Mouse (Mus musculus): Measurements from ENCODE around the gene Lmcd1. TPM values are rescaled to one million over a fixed set of nuclear protein-coding genes. Genes with fewer than 3 reads are reported as not detected.

Lmcd1 gene
- polyA plus RNA-seq, 1 experiment from 2014 or later: 3.2 TPM

- no peak overlapping the region for H3K4me2 ChIP-seq
- 38% methylated on average over 5 of the region's 5 CpGs for WGBS (ENCODE audit: insufficient replicate concordance)
- no peaks in the 10 kb centered on the region for H3K4me1 ChIP-seq (replicated peaks)
- no peak overlapping the region for H3K27ac ChIP-seq (replicated peaks)
- no peak overlapping the region for H3K9ac ChIP-seq
- H3K36me3 ChIP-seq (replicated peaks): no peaks in the 10 kb centered on the region
- H3K9me3 ChIP-seq (replicated peaks): no peaks in the 10 kb centered on the region
- no peaks in the 10 kb centered on the region for H3K27me3 ChIP-seq
- no peak overlapping the region for H3K4me3 ChIP-seq (replicated peaks)
- no peak for ATAC-seq (ENCODE audit: insufficient read depth)
Measured at GRCm38 (mm10) chr6:112320679-112321078, 47.1 kb downstream of the Lmcd1 start.

DNA sequence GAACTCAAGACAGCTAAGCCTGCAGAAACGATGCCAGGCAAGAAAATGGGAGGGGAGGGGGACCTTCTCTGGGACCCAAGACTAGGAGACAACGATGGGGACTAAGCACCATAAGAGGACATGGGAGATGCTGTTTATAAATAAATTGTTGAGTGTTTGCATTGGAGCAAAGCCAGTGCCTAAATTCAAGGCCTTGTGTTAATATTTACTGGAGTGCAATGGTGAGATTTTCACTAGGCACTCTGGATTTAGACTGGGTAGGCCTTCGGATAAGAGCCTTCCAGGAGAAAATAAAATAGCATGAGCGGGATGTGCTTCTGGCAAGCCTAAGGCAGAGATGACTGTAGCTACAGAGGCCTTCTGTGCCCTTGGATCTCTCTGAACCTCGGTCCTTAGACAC is 49.4 kb downstream of the Lmcd1 start:
- Histone ChIP-seq H3K4me2 (no peak overlapping the region), H3K4me3 (replicated peaks) (no peak overlapping the region), H3K27me3 (no peaks in the 10 kb centered on the region), H3K9me3 (replicated peaks) (no peaks in the 10 kb centered on the region), H3K36me3 (replicated peaks) (no peaks in the 10 kb centered on the region), H3K9ac (no peak overlapping the region), H3K4me1 (replicated peaks) (no peaks in the 10 kb centered on the region), H3K27ac (replicated peaks) (no peak overlapping the region)
- 54% methylated on average over 5 of the region's 5 CpGs for WGBS (ENCODE audit: insufficient replicate concordance)
- ATAC-seq (ENCODE audit: insufficient read depth): no peak

DNA sequence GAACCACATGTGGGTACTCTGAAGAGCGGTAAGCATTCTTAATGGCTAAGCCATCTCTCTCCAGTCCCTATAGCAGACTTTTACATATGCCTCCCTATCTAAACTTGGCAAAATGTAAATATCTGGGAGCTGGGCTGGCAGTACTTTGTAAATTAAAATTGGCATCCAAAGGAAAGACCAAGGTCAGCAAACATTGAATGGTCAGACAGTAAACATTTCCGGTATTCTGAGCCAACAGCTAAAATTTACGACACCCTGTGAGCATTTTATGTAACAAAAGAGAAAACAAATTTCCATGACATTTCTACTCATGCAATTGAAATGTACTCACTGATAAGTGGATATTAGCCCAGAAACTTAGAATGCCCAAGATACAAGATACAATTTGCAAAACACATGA is 51.7 kb downstream of the Lmcd1 start:
- H3K36me3 ChIP-seq (replicated peaks): no peaks in the 10 kb centered on the region
- no peak overlapping the region for H3K4me2 ChIP-seq
- H3K4me1 ChIP-seq (replicated peaks): no peaks in the 10 kb centered on the region
- no peak overlapping the region for H3K9ac ChIP-seq
- no peak overlapping the region for H3K4me3 ChIP-seq (replicated peaks)
- H3K27me3 ChIP-seq: no peaks in the 10 kb centered on the region
- 78% methylated on average over 3 of the region's 3 CpGs for WGBS (ENCODE audit: insufficient replicate concordance)
- H3K9me3 ChIP-seq (replicated peaks): no peaks in the 10 kb centered on the region
- ATAC-seq (ENCODE audit: insufficient read depth): no peak
- H3K27ac ChIP-seq (replicated peaks): no peak overlapping the region

DNA sequence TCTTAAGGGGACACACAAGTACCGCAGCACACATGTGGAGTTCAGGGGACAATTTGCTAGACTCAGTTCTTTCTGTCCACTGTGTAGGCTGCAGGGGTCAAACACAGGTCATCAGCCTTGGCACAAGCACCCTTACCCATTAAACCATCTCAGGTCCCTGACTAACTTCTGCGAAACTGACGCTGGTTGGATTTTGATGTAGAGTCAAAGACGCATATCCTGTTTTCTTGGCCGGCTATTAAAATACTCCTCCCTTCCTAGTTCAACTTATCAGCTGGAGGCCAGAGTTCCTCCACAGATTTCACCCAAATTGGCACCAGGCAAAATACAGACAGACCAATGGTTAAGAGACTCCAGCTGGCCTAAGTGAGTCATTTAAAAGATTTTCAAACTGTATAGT is 54.2 kb downstream of the Lmcd1 start:
- 50% methylated on average over 5 of the region's 5 CpGs for WGBS (ENCODE audit: insufficient replicate concordance)
- no peak for ATAC-seq (ENCODE audit: insufficient read depth)
- Histone ChIP-seq H3K4me1 (replicated peaks) (no peaks in the 10 kb centered on the region), H3K9me3 (replicated peaks) (no peaks in the 10 kb centered on the region), H3K27me3 (no peaks in the 10 kb centered on the region), H3K4me2 (no peak overlapping the region), H3K36me3 (replicated peaks) (no peaks in the 10 kb centered on the region), H3K9ac (no peak overlapping the region), H3K27ac (replicated peaks) (no peak overlapping the region), H3K4me3 (replicated peaks) (no peak overlapping the region)

- Histone ChIP-seq H3K27me3 (no peaks in the 10 kb centered on the region), H3K9ac (no peak overlapping the region), H3K36me3 (replicated peaks) (no peaks in the 10 kb centered on the region), H3K27ac (replicated peaks) (no peak overlapping the region), H3K4me1 (replicated peaks) (no peaks in the 10 kb centered on the region), H3K4me3 (replicated peaks) (no peak overlapping the region), H3K9me3 (replicated peaks) (no peaks in the 10 kb centered on the region), H3K4me2 (no peak overlapping the region)
- ATAC-seq (ENCODE audit: insufficient read depth): no peak
- WGBS (ENCODE audit: insufficient replicate concordance): 72% methylated on average over 5 of the region's 5 CpGs
Measured at GRCm38 (mm10) chr6:112330520-112331222, 57.1 kb downstream of the Lmcd1 start.

GRCm38 (mm10) chr6:112331223-112331598 is 57.7 kb downstream of the Lmcd1 start:
- Histone ChIP-seq H3K4me1 (replicated peaks) (no peaks in the 10 kb centered on the region), H3K4me3 (replicated peaks) (no peak overlapping the region), H3K36me3 (replicated peaks) (no peaks in the 10 kb centered on the region), H3K27ac (replicated peaks) (no peak overlapping the region), H3K9ac (no peak overlapping the region), H3K27me3 (no peaks in the 10 kb centered on the region), H3K4me2 (no peak overlapping the region), H3K9me3 (replicated peaks) (no peaks in the 10 kb centered on the region)
- WGBS (ENCODE audit: insufficient replicate concordance): 63% methylated on average over 6 of the region's 6 CpGs
- ATAC-seq (ENCODE audit: insufficient read depth): no peak

DNA sequence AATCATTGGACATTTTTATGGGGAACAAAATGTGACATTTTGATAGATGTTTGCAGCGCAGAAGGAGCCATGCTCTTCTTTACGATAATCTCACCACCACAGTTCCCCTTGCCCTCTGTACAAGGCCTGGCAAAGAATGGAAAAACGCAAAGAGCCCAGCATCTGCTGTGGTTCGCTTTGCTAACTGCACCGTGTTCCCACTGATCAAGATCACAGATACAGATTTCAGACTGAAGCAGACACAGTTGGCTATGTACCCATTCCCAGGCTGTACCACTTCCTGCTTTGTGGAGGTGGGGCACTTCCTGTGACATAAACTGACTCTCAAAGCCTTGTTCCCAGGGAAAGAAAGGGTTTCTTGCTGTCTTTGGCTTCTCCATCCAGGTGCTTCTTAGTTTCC is 60.4 kb downstream of the Lmcd1 start:
- Histone ChIP-seq H3K4me1 (replicated peaks) (no peaks in the 10 kb centered on the region), H3K9me3 (replicated peaks) (no peaks in the 10 kb centered on the region), H3K36me3 (replicated peaks) (no peaks in the 10 kb centered on the region), H3K9ac (no peak overlapping the region), H3K27me3 (no peaks in the 10 kb centered on the region), H3K4me3 (replicated peaks) (no peak overlapping the region), H3K4me2 (no peak overlapping the region), H3K27ac (replicated peaks) (no peak overlapping the region)
- no peak for ATAC-seq (ENCODE audit: insufficient read depth)
- WGBS (ENCODE audit: insufficient replicate concordance): 26% methylated on average over 5 of the region's 5 CpGs

- no peak overlapping the region for H3K4me3 ChIP-seq (replicated peaks)
- no peaks in the 10 kb centered on the region for H3K27me3 ChIP-seq
- WGBS (ENCODE audit: insufficient replicate concordance): 63% methylated on average over 6 of the region's 6 CpGs
- H3K9ac ChIP-seq: no peak overlapping the region
- no peak overlapping the region for H3K4me2 ChIP-seq
- H3K36me3 ChIP-seq (replicated peaks): no peaks in the 10 kb centered on the region
- H3K4me1 ChIP-seq (replicated peaks): no peaks in the 10 kb centered on the region
- no peak overlapping the region for H3K27ac ChIP-seq (replicated peaks)
- ATAC-seq (ENCODE audit: insufficient read depth): no peak
- no peaks in the 10 kb centered on the region for H3K9me3 ChIP-seq (replicated peaks)
Measured at GRCm38 (mm10) chr6:112337667-112338066, 64.1 kb downstream of the Lmcd1 start.

DNA sequence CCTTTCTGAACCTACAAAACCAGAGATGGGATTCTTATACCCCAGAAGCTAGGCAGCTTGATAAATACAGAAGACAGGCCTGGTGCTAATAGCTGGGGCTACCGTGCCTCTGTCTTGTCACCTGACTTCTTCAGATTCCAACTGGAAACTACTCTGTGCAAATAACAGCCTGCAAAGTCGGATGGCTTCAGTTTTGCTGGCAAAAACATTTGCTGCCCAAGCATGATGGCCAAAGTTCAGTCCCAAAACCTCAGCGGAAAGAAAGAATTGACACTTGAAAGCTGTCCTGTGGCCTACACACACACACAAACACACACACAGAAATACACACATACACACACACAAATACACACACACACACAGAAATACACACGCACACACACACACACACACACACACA is 65.5 kb downstream of the Lmcd1 start:
- 57% methylated on average over 4 of the region's 4 CpGs for WGBS (ENCODE audit: insufficient replicate concordance)
- Histone ChIP-seq H3K36me3 (replicated peaks) (no peaks in the 10 kb centered on the region), H3K27ac (replicated peaks) (no peak overlapping the region), H3K9me3 (replicated peaks) (no peaks in the 10 kb centered on the region), H3K27me3 (no peaks in the 10 kb centered on the region), H3K4me1 (replicated peaks) (no peaks in the 10 kb centered on the region), H3K9ac (no peak overlapping the region), H3K4me3 (replicated peaks) (no peak overlapping the region), H3K4me2 (no peak overlapping the region)
- ATAC-seq (ENCODE audit: insufficient read depth): no peak

- H3K4me2 ChIP-seq: no peak overlapping the region
- no peaks in the 10 kb centered on the region for H3K36me3 ChIP-seq (replicated peaks)
- ATAC-seq (ENCODE audit: insufficient read depth): no peak
- no peak overlapping the region for H3K9ac ChIP-seq
- no peak overlapping the region for H3K27ac ChIP-seq (replicated peaks)
- H3K4me3 ChIP-seq (replicated peaks): no peak overlapping the region
- WGBS (ENCODE audit: insufficient replicate concordance): 70% methylated on average over 4 of the region's 4 CpGs
- H3K9me3 ChIP-seq (replicated peaks): no peaks in the 10 kb centered on the region
- H3K4me1 ChIP-seq (replicated peaks): no peaks in the 10 kb centered on the region
- H3K27me3 ChIP-seq: no peaks in the 10 kb centered on the region
Measured at GRCm38 (mm10) chr6:112350452-112350851, 76.9 kb downstream of the Lmcd1 start.

GRCm38 (mm10) chr6:112359341-112359740 is 85.8 kb downstream of the Lmcd1 start:
- Histone ChIP-seq H3K4me3 (replicated peaks) (no peak overlapping the region), H3K27ac (replicated peaks) (no peak overlapping the region), H3K9me3 (replicated peaks) (no peaks in the 10 kb centered on the region), H3K36me3 (replicated peaks) (no peaks in the 10 kb centered on the region), H3K9ac (no peak overlapping the region), H3K4me2 (no peak overlapping the region), H3K4me1 (replicated peaks) (no peaks in the 10 kb centered on the region), H3K27me3 (no peaks in the 10 kb centered on the region)
- 63% methylated on average over 1 of the region's 1 CpGs for WGBS (ENCODE audit: insufficient replicate concordance)
- no peak for ATAC-seq (ENCODE audit: insufficient read depth)

DNA sequence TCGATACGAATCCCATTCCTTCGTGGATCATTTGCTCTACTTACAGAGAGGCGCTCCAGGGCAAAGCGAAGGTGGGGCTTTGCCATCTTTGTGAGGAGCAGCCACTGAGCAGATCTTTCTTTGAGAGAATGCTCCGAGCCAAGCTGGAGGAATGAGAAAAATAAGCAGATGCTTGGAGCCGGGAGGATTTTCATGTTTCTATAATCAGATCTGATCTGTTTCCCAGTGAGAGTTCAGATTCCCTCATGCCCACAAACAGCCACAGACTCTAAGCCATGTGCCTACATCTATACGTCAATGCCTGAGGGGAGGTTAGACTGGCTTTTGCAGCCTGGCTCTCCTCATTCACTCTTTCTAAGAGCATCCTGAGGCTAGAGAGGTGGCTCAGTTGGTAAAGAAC is 87.1 kb downstream of the Lmcd1 start:
- Histone ChIP-seq H3K4me2 (no peak overlapping the region), H3K36me3 (replicated peaks) (no peaks in the 10 kb centered on the region), H3K4me1 (replicated peaks) (no peaks in the 10 kb centered on the region), H3K27ac (replicated peaks) (no peak overlapping the region), H3K4me3 (replicated peaks) (no peak overlapping the region), H3K27me3 (no peaks in the 10 kb centered on the region), H3K9me3 (replicated peaks) (no peaks in the 10 kb centered on the region), H3K9ac (no peak overlapping the region)
- WGBS (ENCODE audit: insufficient replicate concordance): 71% methylated on average over 8 of the region's 8 CpGs
- ATAC-seq (ENCODE audit: insufficient read depth): no peak
